Comparison of ENCODE assay signal across 20 mouse cellular contexts in genomic region chr1:194363917-194364316, GRCm38 (mm10).
"Had no signal": no experiment of that assay in that cellular context is flagged by ENCODE, and none has a peak within 500 bp of the region (broad histone marks: within the 10 kb centered on the region; RNA-seq: fewer than 3 reads in every experiment).

No protein-coding gene starts in this region.

- H3K4me1 ChIP-seq: intestine, embryonic 15.5 days; limb, embryonic 10.5 days; limb, embryonic 13.5 days; lung, embryonic 15.5 days; megakaryocyte, embryonic 14.5 days; neural tube, embryonic 12.5 days; neural tube, embryonic 15.5 days had no signal

- H3K4me3 ChIP-seq: intestine, embryonic 15.5 days; limb, embryonic 10.5 days; limb, embryonic 13.5 days; lung, embryonic 15.5 days; megakaryocyte, embryonic 14.5 days; neural tube, embryonic 12.5 days; neural tube, embryonic 15.5 days had no signal

- H3K27me3 ChIP-seq: intestine, embryonic 15.5 days; limb, embryonic 13.5 days; lung, embryonic 15.5 days; megakaryocyte, embryonic 14.5 days; neural tube, embryonic 12.5 days; neural tube, embryonic 15.5 days had no signal

- H3K4me2 ChIP-seq: intestine, embryonic 15.5 days; limb, embryonic 13.5 days; lung, embryonic 15.5 days; midbrain, embryonic 11.5 days; neural tube, embryonic 12.5 days; neural tube, embryonic 15.5 days had no signal

- H3K27ac ChIP-seq: intestine, embryonic 15.5 days; limb, embryonic 10.5 days; limb, embryonic 13.5 days; lung, embryonic 15.5 days; neural tube, embryonic 12.5 days; neural tube, embryonic 15.5 days had no signal

- H3K36me3 ChIP-seq: intestine, embryonic 15.5 days; limb, embryonic 10.5 days; limb, embryonic 13.5 days; lung, embryonic 15.5 days; neural tube, embryonic 12.5 days; neural tube, embryonic 15.5 days had no signal

- DNase-seq: kidney, adult 11 months; kidney, adult 9 months; kidney, postnatal 14 days; layer of hippocampus, adult 9-11 months; lung, adult 18-20 months; lung, postnatal 10 days; lung, postnatal 36 days; midbrain, embryonic 14.5 days; right cerebral cortex, postnatal 25 days; spleen, adult 18-20 months; thymus, adult 18-20 months; thymus, postnatal 4 days had no signal

- H3K9me3 ChIP-seq: intestine, embryonic 15.5 days; limb, embryonic 10.5 days; limb, embryonic 13.5 days; lung, embryonic 15.5 days; megakaryocyte, embryonic 14.5 days; neural tube, embryonic 12.5 days; neural tube, embryonic 15.5 days had no signal

- H3K9ac ChIP-seq: intestine, embryonic 15.5 days; limb, embryonic 13.5 days; lung, embryonic 15.5 days; neural tube, embryonic 12.5 days; neural tube, embryonic 15.5 days had no signal
